Mouse (Mus musculus): ENCODE data around the gene Armcx4. TPM values are rescaled to one million over a fixed set of nuclear protein-coding genes. Genes with fewer than 3 reads are reported as not detected.

Gene Armcx4
- polyA plus RNA-seq, 1 experiment from 2014 or later = 4.0 TPM

- no peak for ATAC-seq (ENCODE audit: low FRiP score, low TSS enrichment)
- Histone ChIP-seq H3K9me3 (ENCODE audit: low read length) (no peaks in the 10 kb centered on the region), H3K4me1 (ENCODE audit: insufficient read depth, low read length) (no peaks in the 10 kb centered on the region), H3K4me2 (replicated peaks; ENCODE audit: low read depth, low read length) (no peak overlapping the region), H3K36me3 (ENCODE audit: insufficient read depth, low read length) (no peaks in the 10 kb centered on the region), H3K4me3 (ENCODE audit: low read length) (no peak overlapping the region), H3K9ac (replicated peaks; ENCODE audit: low read length) (no peak overlapping the region), H3K27ac (ENCODE audit: low read length) (no peak overlapping the region), H3K27me3 (ENCODE audit: insufficient read depth, low read length) (peaks cover 15% of the 10 kb centered on the region; the same call in 1 of the 2 replicates)
- 44% methylated on average over 4 of the region's 4 CpGs for WGBS
Measured at GRCm38 (mm10) chrX:134729778-134730177, 43.5 kb downstream of the Armcx4 start.

- Histone ChIP-seq H3K9ac (replicated peaks; ENCODE audit: low read length) (no peak overlapping the region), H3K4me3 (ENCODE audit: low read length) (no peak overlapping the region), H3K9me3 (ENCODE audit: low read length) (no peaks in the 10 kb centered on the region), H3K4me2 (replicated peaks; ENCODE audit: low read depth, low read length) (no peak overlapping the region), H3K27me3 (ENCODE audit: insufficient read depth, low read length) (peaks cover 16% of the 10 kb centered on the region; the same call in 1 of the 2 replicates), H3K36me3 (ENCODE audit: insufficient read depth, low read length) (no peaks in the 10 kb centered on the region), H3K4me1 (ENCODE audit: insufficient read depth, low read length) (no peaks in the 10 kb centered on the region), H3K27ac (ENCODE audit: low read length) (no peak overlapping the region)
- 90% methylated on average over 1 of the region's 1 CpGs for WGBS
- ATAC-seq (ENCODE audit: low FRiP score, low TSS enrichment) = no peak
Measured at GRCm38 (mm10) chrX:134737796-134738195, 51.5 kb downstream of the Armcx4 start.

DNA sequence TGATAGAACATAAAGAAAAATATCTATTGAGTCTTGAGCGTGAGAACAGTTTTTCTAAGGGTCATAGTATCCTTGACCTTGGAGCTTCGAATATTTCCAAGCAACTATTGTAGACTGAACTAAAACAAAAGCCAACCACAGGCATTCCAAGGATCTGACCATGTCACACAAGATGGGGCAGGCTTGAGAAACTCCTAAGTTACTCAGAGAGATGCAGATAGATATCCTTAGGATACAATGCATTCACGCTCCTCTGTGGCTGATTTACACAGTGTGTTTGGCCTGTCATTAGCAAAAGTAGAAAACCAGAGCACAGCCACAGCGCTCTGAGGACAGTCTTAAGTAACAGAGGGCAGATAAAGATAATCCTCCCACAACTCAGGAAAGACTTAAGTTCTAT lies 52.8 kb downstream of the Armcx4 start:
- Histone ChIP-seq H3K9me3 (ENCODE audit: low read length) (no peaks in the 10 kb centered on the region), H3K27me3 (ENCODE audit: insufficient read depth, low read length) (peaks cover 17% of the 10 kb centered on the region; the same call in 1 of the 2 replicates), H3K27ac (ENCODE audit: low read length) (no peak overlapping the region), H3K36me3 (ENCODE audit: insufficient read depth, low read length) (no peaks in the 10 kb centered on the region), H3K4me1 (ENCODE audit: insufficient read depth, low read length) (no peaks in the 10 kb centered on the region), H3K4me3 (ENCODE audit: low read length) (no peak overlapping the region), H3K4me2 (replicated peaks; ENCODE audit: low read depth, low read length) (no peak overlapping the region), H3K9ac (replicated peaks; ENCODE audit: low read length) (no peak overlapping the region)
- WGBS = 62% methylated on average over 4 of the region's 4 CpGs
- no peak for ATAC-seq (ENCODE audit: low FRiP score, low TSS enrichment)

DNA sequence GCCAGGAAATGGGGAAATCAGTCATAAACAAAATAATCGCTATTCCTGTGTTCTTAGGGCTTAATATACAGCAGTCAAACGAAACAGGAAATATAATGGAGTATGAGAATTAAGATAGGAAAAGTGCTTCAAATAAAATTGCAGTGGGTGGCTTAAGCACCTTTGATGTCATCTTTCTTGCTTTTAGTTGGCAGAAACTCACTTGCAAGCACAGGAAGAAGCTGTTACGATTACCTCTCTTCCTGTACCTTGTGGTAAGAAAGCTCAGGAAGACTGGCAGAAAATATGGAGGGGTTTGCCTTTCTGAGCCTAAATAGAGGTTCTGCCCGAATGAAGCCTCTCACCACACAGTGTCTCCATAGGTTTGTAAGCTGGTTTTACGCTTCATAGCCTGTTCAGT lies 55.5 kb downstream of the Armcx4 start:
- Histone ChIP-seq H3K4me1 (ENCODE audit: insufficient read depth, low read length) (no peaks in the 10 kb centered on the region), H3K27ac (ENCODE audit: low read length) (no peak overlapping the region), H3K9ac (replicated peaks; ENCODE audit: low read length) (no peak overlapping the region), H3K9me3 (ENCODE audit: low read length) (no peaks in the 10 kb centered on the region), H3K27me3 (ENCODE audit: insufficient read depth, low read length) (peaks cover 11% of the 10 kb centered on the region; the same call in 1 of the 2 replicates), H3K4me2 (replicated peaks; ENCODE audit: low read depth, low read length) (no peak overlapping the region), H3K4me3 (ENCODE audit: low read length) (no peak overlapping the region), H3K36me3 (ENCODE audit: insufficient read depth, low read length) (no peaks in the 10 kb centered on the region)
- no peak for ATAC-seq (ENCODE audit: low FRiP score, low TSS enrichment)
- 56% methylated on average over 5 of the region's 5 CpGs for whole genome bisulfite sequencing

Other genes with a start within 250 kb of the Armcx4 start
- 0.07 and 0.10 TPM in 2 replicates for gene Taf7l, start 210.0 kb upstream of the Armcx4 start, polyA plus RNA-seq (2015; fragmentation: Nextera tagmentation; extraction: Ambion mirVana)
- 83.4 and 95.3 TPM in 2 replicates for gene Timm8a1, start 144.7 kb upstream of the Armcx4 start, polyA plus RNA-seq (2015; fragmentation: Nextera tagmentation; extraction: Ambion mirVana)
- gene Btk, start 102.9 kb upstream of the Armcx4 start, polyA plus RNA-seq (2015; fragmentation: Nextera tagmentation; extraction: Ambion mirVana) = 0.94 and 1.0 TPM in 2 replicates
- 332 and 341 TPM in 2 replicates for gene Rpl36a, start 100.9 kb upstream of the Armcx4 start, polyA plus RNA-seq (2015; fragmentation: Nextera tagmentation; extraction: Ambion mirVana)
- 5.2 and 7.0 TPM in 2 replicates for gene Gla, start 85.4 kb upstream of the Armcx4 start, polyA plus RNA-seq (2015; fragmentation: Nextera tagmentation; extraction: Ambion mirVana)
- gene Hnrnph2, start 85.3 kb upstream of the Armcx4 start, polyA plus RNA-seq (2015; fragmentation: Nextera tagmentation; extraction: Ambion mirVana) = 168 and 172 TPM in 2 replicates
- gene Armcx1, start 31.4 kb downstream of the Armcx4 start, polyA plus RNA-seq (2015; fragmentation: Nextera tagmentation; extraction: Ambion mirVana) = 53.4 and 59.0 TPM in 2 replicates
- gene Armcx6, start 64.9 kb downstream of the Armcx4 start, polyA plus RNA-seq (2015; fragmentation: Nextera tagmentation; extraction: Ambion mirVana) = 22.0 and 22.6 TPM in 2 replicates
- 66.0 and 70.6 TPM in 2 replicates for gene Armcx3, start 70.1 kb downstream of the Armcx4 start, polyA plus RNA-seq (2015; fragmentation: Nextera tagmentation; extraction: Ambion mirVana)
- 75.9 and 83.6 TPM in 2 replicates for gene Armcx2, start 122.7 kb downstream of the Armcx4 start, polyA plus RNA-seq (2015; fragmentation: Nextera tagmentation; extraction: Ambion mirVana)

All from kidney, embryonic 16.5 days (tissue).